Mouse (Mus musculus): ENCODE measurements around the gene Tnfrsf18. TPM values are rescaled to one million over a fixed set of nuclear protein-coding genes. Genes with fewer than 3 reads are reported as not detected.

Tnfrsf18 gene
- total RNA-seq, 1 experiment, result 0.62 TPM

DNA sequence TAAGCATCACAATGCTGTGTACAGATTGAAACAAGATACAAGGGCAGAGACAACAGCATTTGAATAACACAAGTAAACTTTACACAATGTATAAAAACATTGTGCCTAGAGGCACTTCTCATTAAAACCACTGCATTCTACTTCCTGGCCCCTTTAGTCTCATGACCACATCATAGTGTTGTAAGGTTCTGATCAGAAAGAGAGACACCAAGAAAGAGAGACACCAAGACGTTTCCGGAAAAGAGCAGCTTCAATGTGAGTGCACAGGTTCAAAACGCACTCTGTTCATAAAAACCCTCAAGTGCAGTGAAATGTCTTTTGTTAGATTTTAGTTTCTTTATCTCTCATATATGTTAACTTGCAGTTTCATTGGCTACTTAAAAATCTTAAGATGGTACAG, 21.9 kb upstream of the Tnfrsf18 start:
- in situ Hi-C loops (cut with MboI; ENCODE audit: low sequenced_read_pairs in 2 of 2, unreplicated experiment in 2 of 2), result no loop called here
- no peak for DNase-seq (ENCODE audit: low read depth, low spot score)
- Histone ChIP-seq H3K27ac (ENCODE audit: insufficient read depth, low read depth, low read length, poor library complexity, severe bottlenecking) (no peak overlapping the region), H3K9me3 (ENCODE audit: control insufficient read depth, insufficient read depth, low read depth, low read length) (no peaks in the 10 kb centered on the region), H3K9ac (ENCODE audit: insufficient read depth, low read depth, low read length, poor library complexity, severe bottlenecking) (no peak overlapping the region), H3K4me1 (ENCODE audit: control insufficient read depth in 2 of 2, insufficient read depth in 2 of 2, low read length in 2 of 2, poor library complexity in 1 of 2) (no peaks in the 10 kb centered on the region), H3K4me3 (ENCODE audit: insufficient read depth in 1 of 2, low read depth in 1 of 2, low read length in 2 of 2, poor library complexity in 1 of 2, severe bottlenecking in 1 of 2) (no peak overlapping the region), H3K36me3 (ENCODE audit: control insufficient read depth, insufficient read depth, low read length, poor library complexity, severe bottlenecking) (peaks cover 46% of the 10 kb centered on the region)
- TF ChIP-seq MAFK (IDR thresholded peaks at IDR 0.05; ENCODE audit: insufficient read depth, low read depth, low read length) (no peak), CHD2 (IDR thresholded peaks at IDR 0.05; ENCODE audit: low read depth, low read length) (no peak), ZC3H11A (IDR thresholded peaks at IDR 0.05; ENCODE audit: borderline replicate concordance, low read depth, low read length) (no peak), HCFC1 (IDR thresholded peaks at IDR 0.05; ENCODE audit: borderline replicate concordance, insufficient read depth, low read length) (no peak), ZNF384 (IDR thresholded peaks at IDR 0.05; ENCODE audit: low read depth, low read length) (no peak)

DNA sequence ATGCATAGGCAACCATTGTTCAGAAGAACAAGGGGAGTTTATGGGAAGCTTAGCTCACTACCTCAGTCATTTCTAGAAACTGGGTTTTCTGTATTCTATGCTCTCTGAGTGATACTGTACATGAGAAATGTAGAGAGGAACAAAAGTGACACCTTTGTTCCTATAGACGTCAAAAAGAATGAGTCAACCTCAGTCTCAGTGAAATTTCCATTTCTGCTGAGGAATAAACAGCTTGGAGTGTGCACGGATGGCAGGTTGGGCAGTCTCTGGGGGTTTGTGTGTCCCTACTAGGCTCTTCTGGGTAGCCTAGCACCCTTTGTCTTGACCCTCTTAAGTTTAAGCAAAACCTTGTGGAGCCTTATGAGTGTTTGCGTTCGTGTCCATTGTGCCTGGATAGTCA, 17.6 kb upstream of the Tnfrsf18 start:
- peaks cover 39% of the 10 kb centered on the region for H3K36me3 ChIP-seq (ENCODE audit: control insufficient read depth, insufficient read depth, low read length, poor library complexity, severe bottlenecking)
- H3K4me3 ChIP-seq (ENCODE audit: insufficient read depth in 1 of 2, low read depth in 1 of 2, low read length in 2 of 2, poor library complexity in 1 of 2, severe bottlenecking in 1 of 2), result no peak overlapping the region
- H3K27ac ChIP-seq (ENCODE audit: insufficient read depth, low read depth, low read length, poor library complexity, severe bottlenecking), result no peak overlapping the region
- no peak for DNase-seq (ENCODE audit: low read depth, low spot score)
- in situ Hi-C loops (cut with MboI; ENCODE audit: low sequenced_read_pairs in 2 of 2, unreplicated experiment in 2 of 2), result no loop called here
- H3K4me1 ChIP-seq (ENCODE audit: control insufficient read depth in 2 of 2, insufficient read depth in 2 of 2, low read length in 2 of 2, poor library complexity in 1 of 2), result no peaks in the 10 kb centered on the region
- TF ChIP-seq ZC3H11A (IDR thresholded peaks at IDR 0.05; ENCODE audit: borderline replicate concordance, low read depth, low read length) (no peak), ZNF384 (IDR thresholded peaks at IDR 0.05; ENCODE audit: low read depth, low read length) (no peak)
- no peak overlapping the region for H3K9ac ChIP-seq (ENCODE audit: insufficient read depth, low read depth, low read length, poor library complexity, severe bottlenecking)
- no peaks in the 10 kb centered on the region for H3K9me3 ChIP-seq (ENCODE audit: control insufficient read depth, insufficient read depth, low read depth, low read length)

- Histone ChIP-seq H3K9ac (ENCODE audit: insufficient read depth, low read depth, low read length, poor library complexity, severe bottlenecking) (no peak within 1 kb of the TSS), H3K27ac (ENCODE audit: insufficient read depth, low read depth, low read length, poor library complexity, severe bottlenecking) (no peak within 1 kb of the TSS), H3K36me3 (ENCODE audit: control insufficient read depth, insufficient read depth, low read length, poor library complexity, severe bottlenecking) (peaks cover 25% of the 10 kb centered on the region), H3K9me3 (ENCODE audit: control insufficient read depth, insufficient read depth, low read depth, low read length) (no peaks in the 10 kb centered on the region), H3K4me1 (ENCODE audit: control insufficient read depth in 2 of 2, insufficient read depth in 2 of 2, low read length in 2 of 2, poor library complexity in 1 of 2) (0 out of 4 replicates have a peak, but pooled peaks cover 0 to 3% of the 10 kb centered on the region in 2 experiments), H3K4me3 (ENCODE audit: insufficient read depth in 1 of 2, low read depth in 1 of 2, low read length in 2 of 2, poor library complexity in 1 of 2, severe bottlenecking in 1 of 2) (no peak within 1 kb of the TSS)
- no peak for TF ChIP-seq ZNF384 (IDR thresholded peaks at IDR 0.05; ENCODE audit: low read depth, low read length)
- TF ChIP-seq ZC3H11A (IDR thresholded peaks at IDR 0.05; ENCODE audit: borderline replicate concordance, low read depth, low read length), result no peak
- TF ChIP-seq MAFK (IDR thresholded peaks at IDR 0.05; ENCODE audit: insufficient read depth, low read depth, low read length), result no peak
- no peak for TF ChIP-seq HCFC1 (IDR thresholded peaks at IDR 0.05; ENCODE audit: borderline replicate concordance, insufficient read depth, low read length)
- TF ChIP-seq CHD2 (IDR thresholded peaks at IDR 0.05; ENCODE audit: low read depth, low read length), result no peak
- in situ Hi-C loops (cut with MboI; ENCODE audit: low sequenced_read_pairs in 2 of 2, unreplicated experiment in 2 of 2), result no loop called here
- DNase-seq (ENCODE audit: low read depth, low spot score), result no peak
These were observed 12.3 kb upstream of the Tnfrsf18 start, which contains the start of gene Tnfrsf4 for GRCm38 (mm10) chr4:156013637-156014036. TSS of gene Tnfrsf4 (plus strand) at chr4:156013843.

- TF ChIP-seq CHD2 (IDR thresholded peaks at IDR 0.05; ENCODE audit: low read depth, low read length) (no peak), MAFK (IDR thresholded peaks at IDR 0.05; ENCODE audit: insufficient read depth, low read depth, low read length) (no peak), ZNF384 (IDR thresholded peaks at IDR 0.05; ENCODE audit: low read depth, low read length) (no peak), ZC3H11A (IDR thresholded peaks at IDR 0.05; ENCODE audit: borderline replicate concordance, low read depth, low read length) (no peak), HCFC1 (IDR thresholded peaks at IDR 0.05; ENCODE audit: borderline replicate concordance, insufficient read depth, low read length) (no peak)
- Histone ChIP-seq H3K36me3 (ENCODE audit: control insufficient read depth, insufficient read depth, low read length, poor library complexity, severe bottlenecking) (peaks cover 17% of the 10 kb centered on the region), H3K9me3 (ENCODE audit: control insufficient read depth, insufficient read depth, low read depth, low read length) (no peaks in the 10 kb centered on the region), H3K9ac (ENCODE audit: insufficient read depth, low read depth, low read length, poor library complexity, severe bottlenecking) (no peak overlapping the region), H3K4me3 (ENCODE audit: insufficient read depth in 1 of 2, low read depth in 1 of 2, low read length in 2 of 2, poor library complexity in 1 of 2, severe bottlenecking in 1 of 2) (no peak overlapping the region), H3K4me1 (ENCODE audit: control insufficient read depth in 2 of 2, insufficient read depth in 2 of 2, low read length in 2 of 2, poor library complexity in 1 of 2) (0 out of 4 replicates have a peak, but pooled peaks cover 0 to 3% of the 10 kb centered on the region in 2 experiments), H3K27ac (ENCODE audit: insufficient read depth, low read depth, low read length, poor library complexity, severe bottlenecking) (no peak overlapping the region)
- no peak for DNase-seq (ENCODE audit: low read depth, low spot score)
- in situ Hi-C loops (cut with MboI; ENCODE audit: low sequenced_read_pairs in 2 of 2, unreplicated experiment in 2 of 2), result no loop called here
These were observed 11.5 kb upstream of the Tnfrsf18 start for GRCm38 (mm10) chr4:156014436-156014835.

- no peaks in the 10 kb centered on the region for H3K9me3 ChIP-seq (ENCODE audit: control insufficient read depth, insufficient read depth, low read depth, low read length)
- no peak overlapping the region for H3K9ac ChIP-seq (ENCODE audit: insufficient read depth, low read depth, low read length, poor library complexity, severe bottlenecking)
- DNase-seq (ENCODE audit: low read depth, low spot score), result no peak
- no peak overlapping the region for H3K4me3 ChIP-seq (ENCODE audit: insufficient read depth in 1 of 2, low read depth in 1 of 2, low read length in 2 of 2, poor library complexity in 1 of 2, severe bottlenecking in 1 of 2)
- no peaks in the 10 kb centered on the region for H3K36me3 ChIP-seq (ENCODE audit: control insufficient read depth, insufficient read depth, low read length, poor library complexity, severe bottlenecking)
- no peak for TF ChIP-seq MAFK (IDR thresholded peaks at IDR 0.05; ENCODE audit: insufficient read depth, low read depth, low read length)
- no peak for TF ChIP-seq CHD2 (IDR thresholded peaks at IDR 0.05; ENCODE audit: low read depth, low read length)
- TF ChIP-seq ZC3H11A (IDR thresholded peaks at IDR 0.05; ENCODE audit: borderline replicate concordance, low read depth, low read length), result no peak
- TF ChIP-seq HCFC1 (IDR thresholded peaks at IDR 0.05; ENCODE audit: borderline replicate concordance, insufficient read depth, low read length), result no peak
- no peak for TF ChIP-seq ZNF384 (IDR thresholded peaks at IDR 0.05; ENCODE audit: low read depth, low read length)
- in situ Hi-C loops (cut with MboI; ENCODE audit: low sequenced_read_pairs in 2 of 2, unreplicated experiment in 2 of 2), result no loop called here
- H3K4me1 ChIP-seq (ENCODE audit: control insufficient read depth in 2 of 2, insufficient read depth in 2 of 2, low read length in 2 of 2, poor library complexity in 1 of 2), result no peaks in the 10 kb centered on the region
- H3K27ac ChIP-seq (ENCODE audit: insufficient read depth, low read depth, low read length, poor library complexity, severe bottlenecking), result no peak overlapping the region
These were observed 6.2 kb upstream of the Tnfrsf18 start for GRCm38 (mm10) chr4:156019771-156020170.
